Mouse (Mus musculus) hindbrain, embryonic 15.5 days (tissue): Measurements from ENCODE around the gene Patj. TPM values are rescaled to one million over a fixed set of nuclear protein-coding genes. Genes with fewer than 3 reads are reported as not detected.

Experiments
- ATAC-seq: fragments of 200-750 bp; cut with Nextera tagmentation; 2 replicates; pipeline ENCODE4 v1.8.0; 2017; ENCODE audit warnings: low read depth, moderate number of reproducible peaks, moderate TSS enrichment; ENCODE audit not compliant: low FRiP score
- H3K27ac ChIP-seq: fragments of 300-500 bp; sonication (generic); replicated peaks from 2 replicates; pipeline ENCODE4 v1.5.1; 2015; ENCODE audit warnings: mild to moderate bottlenecking, inconsistent platforms
- H3K27me3 ChIP-seq: fragments of 300-500 bp; sonication (generic); 2 replicates; pipeline ENCODE4 v1.6.1; 2015; ENCODE audit warnings: control low read depth, inconsistent platforms
- H3K36me3 ChIP-seq: fragments of 300-500 bp; sonication (generic); 2 replicates; pipeline ENCODE4 v1.6.1; 2015; ENCODE audit warnings: control low read depth, inconsistent platforms
- H3K4me1 ChIP-seq: fragments of 300-500 bp; sonication (generic); replicated peaks from 2 replicates; pipeline ENCODE4 v1.6.1; 2015; ENCODE audit warnings: control low read depth, inconsistent platforms
- H3K4me2 ChIP-seq: fragments of 300-500 bp; sonication (generic); 2 replicates; pipeline ENCODE4 v1.6.1; 2015; ENCODE audit warnings: moderate library complexity, mild to moderate bottlenecking, inconsistent platforms
- H3K4me3 ChIP-seq: fragments of 300-500 bp; sonication (generic); 2 replicates; pipeline ENCODE4 v1.5.1; 2015; ENCODE audit warnings: mild to moderate bottlenecking, inconsistent platforms
- H3K9ac ChIP-seq: fragments of 300-500 bp; sonication (generic); 2 replicates; pipeline ENCODE4 v1.6.1; 2015; ENCODE audit warnings: inconsistent platforms
- H3K9me3 ChIP-seq: fragments of 300-500 bp; sonication (generic); 2 replicates; pipeline ENCODE4 v1.6.1; 2016; ENCODE audit warnings: control low read depth, inconsistent platforms
- WGBS: fragments of 180-500 bp; shearing (Covaris S2); methylation state at CpG from one replicate; pipeline ENCODE4 v1.1.7; 2015; 5-methylcytosine and 5-hydroxymethylcytosine counted together
- polyA plus RNA-seq: library from polyadenylated mRNA; unstranded; fragments of >200 nt; fragmentation: Nextera tagmentation; extraction: Ambion mirVana; gene quantifications from 2 replicates; pipeline ENCODE4 v1.2.1, GENCODE M21; 2015

Patj gene
- polyA plus RNA-seq, 1 experiment from 2014 or later = 10.8 TPM

- Histone ChIP-seq H3K27me3 (no peaks in the 10 kb centered on the region), H3K4me2 (no peak overlapping the region), H3K9ac (no peak overlapping the region), H3K4me3 (no peak overlapping the region), H3K4me1 (no peaks in the 10 kb centered on the region), H3K36me3 (no peaks in the 10 kb centered on the region), H3K9me3 (no peaks in the 10 kb centered on the region), H3K27ac (no peak overlapping the region)
- WGBS = 88% methylated on average over 3 of the region's 3 CpGs
- no peak for ATAC-seq
Measured at GRCm38 (mm10) chr4:98535446-98535845, 139.9 kb downstream of the Patj start.

- H3K27ac ChIP-seq = no peak overlapping the region
- H3K9me3 ChIP-seq = no peaks in the 10 kb centered on the region
- H3K4me2 ChIP-seq = no peak overlapping the region
- H3K4me3 ChIP-seq = no peak overlapping the region
- no peak for ATAC-seq
- H3K27me3 ChIP-seq = no peaks in the 10 kb centered on the region
- 81% methylated on average over 2 of the region's 2 CpGs for WGBS
- H3K36me3 ChIP-seq = no peaks in the 10 kb centered on the region
- peaks cover 7% of the 10 kb centered on the region for H3K4me1 ChIP-seq
- H3K9ac ChIP-seq = no peak overlapping the region
Measured at GRCm38 (mm10) chr4:98541591-98541990, 146.0 kb downstream of the Patj start.

GRCm38 (mm10) chr4:98543001-98543400, 147.4 kb downstream of the Patj start:
- no peaks in the 10 kb centered on the region for H3K9me3 ChIP-seq
- 64% methylated on average over 3 of the region's 3 CpGs for WGBS
- peaks cover 16% of the 10 kb centered on the region for H3K4me1 ChIP-seq
- no peak overlapping the region for H3K4me2 ChIP-seq
- H3K4me3 ChIP-seq = no peak overlapping the region
- no peaks in the 10 kb centered on the region for H3K27me3 ChIP-seq
- H3K9ac ChIP-seq = no peak overlapping the region
- H3K36me3 ChIP-seq = no peaks in the 10 kb centered on the region
- no peak overlapping the region for H3K27ac ChIP-seq
- no peak for ATAC-seq

GRCm38 (mm10) chr4:98545376-98545775, 149.8 kb downstream of the Patj start:
- no peaks in the 10 kb centered on the region for H3K36me3 ChIP-seq
- H3K4me2 ChIP-seq = no peak overlapping the region
- H3K9me3 ChIP-seq = no peaks in the 10 kb centered on the region
- H3K27ac ChIP-seq = no peak overlapping the region
- H3K27me3 ChIP-seq = no peaks in the 10 kb centered on the region
- ATAC-seq = peak; percentile 77
- 21% methylated on average over 1 of the region's 1 CpGs for WGBS
- no peak overlapping the region for H3K9ac ChIP-seq
- no peak overlapping the region for H3K4me3 ChIP-seq
- peaks cover 16% of the 10 kb centered on the region for H3K4me1 ChIP-seq

- no peaks in the 10 kb centered on the region for H3K9me3 ChIP-seq
- H3K4me3 ChIP-seq = no peak overlapping the region
- H3K27me3 ChIP-seq = no peaks in the 10 kb centered on the region
- ATAC-seq = peak; percentile 35; the same call in 1 of the 2 replicates
- no peaks in the 10 kb centered on the region for H3K36me3 ChIP-seq
- no peak overlapping the region; the same call in 1 of the 2 replicates for H3K9ac ChIP-seq
- peak overlapping the region; percentile 34; the same call in 1 of the 2 replicates for H3K27ac ChIP-seq
- WGBS = 33% methylated on average over 12 of the region's 12 CpGs
- peak overlapping the region; percentile 13 for H3K4me2 ChIP-seq
- peaks cover 16% of the 10 kb centered on the region for H3K4me1 ChIP-seq
Measured at GRCm38 (mm10) chr4:98546456-98547176, 151.0 kb downstream of the Patj start.

GRCm38 (mm10) chr4:98549491-98549890, 153.9 kb downstream of the Patj start:
- ATAC-seq = no peak
- Histone ChIP-seq H3K27ac (no peak overlapping the region), H3K4me2 (no peak overlapping the region), H3K27me3 (no peaks in the 10 kb centered on the region), H3K9ac (no peak overlapping the region), H3K4me3 (no peak overlapping the region), H3K4me1 (peaks cover 16% of the 10 kb centered on the region), H3K9me3 (no peaks in the 10 kb centered on the region), H3K36me3 (no peaks in the 10 kb centered on the region)
- 84% methylated on average over 7 of the region's 7 CpGs for WGBS

- Histone ChIP-seq H3K4me1 (peaks cover 16% of the 10 kb centered on the region), H3K9me3 (no peaks in the 10 kb centered on the region), H3K9ac (no peak overlapping the region), H3K36me3 (no peaks in the 10 kb centered on the region), H3K27me3 (no peaks in the 10 kb centered on the region), H3K4me3 (no peak overlapping the region), H3K4me2 (no peak overlapping the region), H3K27ac (no peak overlapping the region)
- 91% methylated on average over 5 of the region's 5 CpGs for WGBS
- ATAC-seq = no peak
Measured at GRCm38 (mm10) chr4:98550116-98550515, 154.5 kb downstream of the Patj start.

- Histone ChIP-seq H3K4me3 (no peak overlapping the region), H3K4me2 (no peak overlapping the region), H3K9me3 (no peaks in the 10 kb centered on the region), H3K27me3 (no peaks in the 10 kb centered on the region), H3K27ac (0 out of 2 replicates have a peak overlapping the region, but pooled peaks have one; percentile 25), H3K4me1 (peaks cover 13% of the 10 kb centered on the region; the same call in 1 of the 2 replicates), H3K36me3 (no peaks in the 10 kb centered on the region), H3K9ac (no peak overlapping the region)
- WGBS = 55% methylated on average over 2 of the region's 2 CpGs
- ATAC-seq = peak; percentile 67
Measured at GRCm38 (mm10) chr4:98555666-98556065, 160.1 kb downstream of the Patj start.

- ATAC-seq = no peak
- Histone ChIP-seq H3K36me3 (no peaks in the 10 kb centered on the region), H3K4me3 (no peak overlapping the region), H3K4me2 (no peak overlapping the region), H3K27me3 (no peaks in the 10 kb centered on the region), H3K4me1 (peaks cover 16% of the 10 kb centered on the region; the same call in 1 of the 2 replicates), H3K27ac (0 out of 2 replicates have a peak overlapping the region, but pooled peaks have one; percentile 4), H3K9me3 (no peaks in the 10 kb centered on the region), H3K9ac (no peak overlapping the region)
- WGBS = 91% methylated on average over 6 of the region's 6 CpGs
Measured at GRCm38 (mm10) chr4:98556449-98556848, 160.9 kb downstream of the Patj start.

- Histone ChIP-seq H3K27ac (no peak overlapping the region), H3K4me1 (peaks cover 16% of the 10 kb centered on the region; the same call in 1 of the 2 replicates), H3K9ac (no peak overlapping the region), H3K27me3 (no peaks in the 10 kb centered on the region), H3K9me3 (no peaks in the 10 kb centered on the region), H3K4me3 (no peak overlapping the region), H3K36me3 (no peaks in the 10 kb centered on the region), H3K4me2 (no peak overlapping the region)
- ATAC-seq = no peak
- WGBS = 85% methylated on average over 13 of the region's 13 CpGs
Measured at GRCm38 (mm10) chr4:98557192-98557591, 161.6 kb downstream of the Patj start.

GRCm38 (mm10) chr4:98560196-98560830, 164.7 kb downstream of the Patj start:
- Histone ChIP-seq H3K9ac (no peak overlapping the region), H3K36me3 (no peaks in the 10 kb centered on the region), H3K4me1 (peaks cover 21% of the 10 kb centered on the region), H3K27ac (peak overlapping the region; percentile 71), H3K4me3 (no peak overlapping the region), H3K9me3 (no peaks in the 10 kb centered on the region), H3K27me3 (no peaks in the 10 kb centered on the region), H3K4me2 (no peak overlapping the region)
- 60% methylated on average over 9 of the region's 9 CpGs for WGBS
- ATAC-seq = peak; percentile 76; the same call in 1 of the 2 replicates

- H3K27me3 ChIP-seq = no peaks in the 10 kb centered on the region
- no peaks in the 10 kb centered on the region for H3K36me3 ChIP-seq
- H3K9me3 ChIP-seq = no peaks in the 10 kb centered on the region
- no peak overlapping the region for H3K4me2 ChIP-seq
- ATAC-seq = no peak
- H3K4me3 ChIP-seq = no peak overlapping the region
- H3K9ac ChIP-seq = no peak overlapping the region
- no peak overlapping the region for H3K27ac ChIP-seq
- H3K4me1 ChIP-seq = peaks cover 21% of the 10 kb centered on the region
- 48% methylated on average over 5 of the region's 5 CpGs for WGBS
Measured at GRCm38 (mm10) chr4:98563082-98563481, 167.5 kb downstream of the Patj start.
